Mouse (Mus musculus): Measurements from ENCODE around the gene Krt20.

DNA sequence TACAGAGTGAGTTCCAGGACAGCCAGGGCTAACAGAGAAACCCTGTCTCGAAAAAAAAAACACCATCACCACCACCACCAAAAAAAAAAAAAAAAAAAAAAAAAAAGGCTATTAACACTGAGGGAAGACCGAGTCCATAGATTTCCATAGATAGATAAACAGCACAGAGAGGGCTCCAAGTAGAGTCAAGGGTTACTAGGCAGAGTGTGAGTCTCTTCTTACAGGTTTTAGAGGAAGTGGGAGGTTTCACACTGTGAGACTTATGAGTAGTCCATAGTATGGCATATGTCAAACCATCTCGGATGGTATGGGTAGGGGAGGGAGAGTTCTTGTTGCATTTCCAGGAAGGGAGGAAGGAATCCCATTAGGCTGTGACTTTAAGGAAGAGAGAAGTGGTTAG lies 39.9 kb downstream of the Krt20 start:
- TF ChIP-seq CTCF (IDR thresholded peaks at IDR 0.05; ENCODE audit: borderline replicate concordance, insufficient read depth, low read length) (no peak), POLR2A (IDR thresholded peaks at IDR 0.05; ENCODE audit: low read depth, low read length) (no peak)
